Mouse (Mus musculus) testis, postnatal 10 days (tissue): Measurements from ENCODE around the gene Chrnb2.
"Not testable (repeated sequence)": the region's sequence is repeated elsewhere in the genome, so short reads cannot be mapped to it uniquely, and the experiment has no call there.

Experiments
- DNase-seq: peaks from one replicate; pipeline ENCODE4 v3.0.0; 2021; ENCODE audit warnings: low spot score

Chrnb2 gene

DNA sequence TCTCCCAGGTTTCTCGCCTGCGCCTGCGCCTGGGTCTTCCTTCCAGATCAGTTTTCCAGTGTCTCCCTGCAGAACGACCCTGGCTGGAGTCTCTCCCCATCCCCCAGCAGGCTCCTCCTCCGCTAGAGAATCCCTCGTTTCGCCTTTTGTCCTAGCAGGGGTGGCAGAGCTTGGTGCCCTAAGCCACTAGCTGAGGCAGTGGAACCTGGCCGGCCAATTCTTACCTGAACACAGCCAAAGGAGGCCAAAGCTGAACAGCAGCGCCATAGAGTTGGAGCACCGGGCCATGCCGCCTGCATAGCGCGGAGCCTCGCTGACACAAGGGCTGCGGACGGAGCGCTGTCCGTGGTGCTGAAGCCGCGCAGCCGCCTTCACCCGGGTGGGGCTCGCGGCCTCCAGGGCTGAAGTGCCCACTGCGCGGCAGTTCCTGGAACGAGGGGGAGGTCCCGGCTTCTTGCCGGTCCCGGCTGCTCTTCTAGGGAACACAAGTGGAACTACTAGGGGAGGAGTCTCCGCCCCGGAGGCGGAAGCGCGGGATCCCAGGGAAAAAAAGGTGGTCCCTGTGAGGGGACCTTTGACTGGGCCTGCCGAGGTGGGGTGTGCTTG, at the start of gene Chrnb2:
Gene Chrnb2, minus strand, starts transcription at position 514 of the 606 bp plus-strand sequence.
- DNase-seq, result peak; percentile 92

DNA sequence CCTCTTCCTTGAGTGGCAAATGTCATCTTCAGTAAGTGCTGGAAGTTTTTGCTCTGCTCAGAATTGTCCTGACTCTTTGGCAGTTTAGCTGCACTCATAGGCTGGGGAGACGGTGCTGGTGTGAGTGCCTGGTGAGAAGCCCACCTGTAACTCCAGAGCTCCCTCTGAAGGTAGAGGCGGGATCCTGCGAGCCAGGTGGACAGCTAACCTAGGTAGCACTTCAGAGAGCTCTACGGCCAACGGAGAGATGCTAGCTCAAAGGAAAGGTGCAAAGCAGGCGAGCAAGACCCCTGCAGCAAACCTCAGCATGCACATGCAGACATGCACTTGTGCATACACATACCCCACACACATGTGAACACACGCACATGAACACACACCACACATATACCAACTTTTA, 49.6 kb upstream of the Chrnb2 start:
- DNase-seq, result no peak

DNA sequence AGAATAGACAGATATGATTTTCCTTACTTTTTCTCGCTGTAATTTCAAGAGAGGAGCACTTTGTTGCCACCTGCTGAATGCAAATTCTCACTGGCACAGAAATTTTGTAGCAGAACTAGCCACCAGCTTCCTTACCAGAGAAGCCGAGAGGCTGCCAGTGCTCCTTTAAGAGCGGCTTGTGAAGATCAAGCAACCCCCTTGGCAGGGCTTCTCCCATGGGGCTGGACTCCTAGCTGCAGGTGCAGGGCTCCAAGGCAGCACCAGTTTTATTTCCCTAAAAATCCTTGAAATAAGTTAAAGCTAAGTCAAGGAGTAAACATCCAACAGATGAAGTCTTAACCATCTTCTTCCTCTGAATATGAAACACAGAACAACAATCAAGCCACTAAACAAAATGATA, 47.7 kb upstream of the Chrnb2 start:
- no peak for DNase-seq

DNA sequence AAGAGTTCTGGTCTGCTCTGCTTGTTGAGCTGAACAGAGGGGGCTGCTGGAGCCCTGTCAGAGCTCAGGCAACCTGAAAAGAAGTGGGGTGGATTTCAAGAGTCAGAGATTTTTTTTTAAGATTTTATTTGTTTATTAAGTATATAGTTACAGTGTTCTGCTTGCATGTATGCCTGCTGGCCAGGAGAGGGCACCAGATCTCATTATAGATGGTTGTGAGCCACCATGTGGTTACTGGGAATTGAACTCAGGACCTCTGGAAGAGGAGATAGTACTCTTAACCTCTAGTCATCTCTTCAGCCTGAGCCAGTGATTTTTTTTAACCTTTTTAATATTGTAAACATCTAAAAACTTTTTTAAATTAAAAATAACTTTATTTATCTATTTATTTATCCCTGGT, 46.4 kb upstream of the Chrnb2 start:
- DNase-seq, result no peak

DNA sequence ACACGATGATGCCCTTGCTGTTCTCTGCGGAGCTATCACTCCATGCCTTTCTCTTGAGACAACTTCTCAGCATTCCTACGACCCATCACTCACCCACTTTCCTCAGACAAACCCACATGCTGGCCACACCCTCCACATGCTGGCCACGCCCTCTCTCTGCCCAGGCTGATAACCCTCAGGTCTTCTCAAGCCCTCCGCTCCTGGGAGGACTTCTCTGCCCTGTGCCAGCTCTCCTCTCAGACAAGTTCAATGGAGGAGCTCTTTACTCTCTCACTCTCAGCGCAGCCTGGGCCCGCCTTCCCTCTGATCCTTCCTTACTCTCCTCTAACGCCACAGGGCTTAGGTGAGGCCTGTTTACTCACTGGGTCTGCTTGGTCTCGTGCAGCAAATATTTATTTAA, 44.2 kb upstream of the Chrnb2 start:
- no peak for DNase-seq

DNA sequence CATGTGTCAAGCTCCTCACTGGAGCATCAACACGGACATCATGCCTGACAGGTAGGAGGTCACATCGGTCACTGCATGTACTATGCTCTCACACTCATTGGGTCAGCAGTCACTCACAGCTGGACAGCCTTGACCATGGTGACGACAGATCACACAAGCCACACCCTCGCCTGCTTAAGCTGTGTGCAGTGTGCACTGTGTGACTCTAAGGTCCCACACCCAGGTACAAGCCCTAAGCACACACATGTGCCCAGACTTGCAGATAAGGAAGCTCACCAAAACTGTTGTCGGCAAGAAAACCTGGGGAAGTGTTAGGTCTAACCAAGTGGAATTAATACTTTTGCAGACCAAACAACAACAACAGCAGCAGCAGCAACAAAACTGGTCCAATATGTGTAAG, 43.4 kb upstream of the Chrnb2 start:
- no peak for DNase-seq

DNA sequence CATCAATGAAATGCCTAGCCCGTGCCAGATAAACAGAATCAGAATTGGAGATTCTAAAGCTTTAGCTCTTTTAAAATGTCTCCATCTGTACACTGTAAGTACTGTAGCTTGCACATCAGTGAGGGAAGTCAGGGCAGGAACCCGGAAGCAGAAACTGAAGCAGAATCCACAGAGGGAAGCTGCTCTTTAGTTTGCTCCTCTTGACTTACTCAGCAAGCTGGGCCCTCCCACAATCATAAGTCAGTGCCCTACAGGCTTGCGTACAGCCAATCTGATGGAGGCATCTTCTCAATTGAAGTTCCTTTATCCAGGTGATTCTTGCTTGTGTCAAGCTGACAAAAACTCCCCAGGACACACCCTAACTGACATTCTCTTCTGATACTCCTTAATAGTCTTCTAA, 42.7 kb upstream of the Chrnb2 start:
- DNase-seq, result no peak

DNA sequence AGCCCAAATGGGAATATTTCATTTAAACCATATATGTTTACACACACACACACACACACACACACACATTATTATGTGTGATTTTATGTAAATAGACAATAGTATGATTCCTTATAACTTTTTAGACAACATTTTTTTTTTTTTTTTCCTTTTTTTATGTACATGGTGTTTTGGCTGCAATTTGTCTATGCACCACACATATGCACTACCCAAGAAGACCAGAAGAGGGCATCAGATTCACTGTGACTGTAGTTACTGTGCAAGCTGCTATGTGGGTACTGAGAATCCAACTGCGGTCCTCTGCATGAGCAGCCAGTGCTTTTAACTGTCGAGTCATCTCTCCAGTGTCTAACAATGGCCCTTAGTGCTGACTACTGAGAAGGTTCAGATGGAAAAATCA, 42.3 kb upstream of the Chrnb2 start:
- DNase-seq, result no peak

DNA sequence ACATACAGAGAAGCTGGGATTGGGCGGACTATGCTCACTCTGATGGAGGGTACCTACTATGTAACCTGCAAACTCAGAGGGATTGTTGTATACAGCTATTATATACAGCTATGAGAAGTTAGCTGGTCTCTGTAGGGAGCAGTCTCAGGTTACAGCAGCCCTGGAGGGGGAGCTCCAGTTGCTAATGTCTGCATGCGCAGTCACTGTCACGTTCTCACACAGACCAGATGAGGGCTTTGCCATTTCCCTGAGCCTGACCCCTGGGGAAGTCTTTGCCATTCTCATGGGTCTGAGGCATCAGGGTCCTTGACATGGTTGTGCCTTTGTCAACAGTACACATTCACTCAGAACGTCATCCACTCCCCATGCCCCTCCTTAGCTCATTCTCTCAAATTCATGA, 40.7 kb upstream of the Chrnb2 start:
- no peak for DNase-seq

DNA sequence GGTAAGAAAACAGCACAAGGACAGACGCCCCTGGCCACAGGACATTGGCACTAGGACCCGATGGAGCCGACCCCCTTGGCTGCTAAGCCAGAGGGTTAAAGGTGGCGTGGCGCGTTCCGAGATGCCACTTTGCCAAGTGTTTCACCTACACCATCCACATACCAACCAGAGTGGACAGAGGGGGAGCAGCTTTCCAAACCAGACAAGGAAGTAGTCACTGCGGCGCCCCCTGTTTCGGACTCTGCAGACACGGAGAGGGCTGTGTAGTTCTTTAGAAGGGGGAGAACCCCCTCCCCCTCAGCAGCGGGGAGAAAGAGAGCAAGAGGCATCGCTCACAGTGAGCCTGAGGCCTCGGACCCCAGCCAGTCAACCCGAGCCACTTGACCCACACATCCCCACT, 38.4 kb upstream of the Chrnb2 start:
- no peak for DNase-seq

DNA sequence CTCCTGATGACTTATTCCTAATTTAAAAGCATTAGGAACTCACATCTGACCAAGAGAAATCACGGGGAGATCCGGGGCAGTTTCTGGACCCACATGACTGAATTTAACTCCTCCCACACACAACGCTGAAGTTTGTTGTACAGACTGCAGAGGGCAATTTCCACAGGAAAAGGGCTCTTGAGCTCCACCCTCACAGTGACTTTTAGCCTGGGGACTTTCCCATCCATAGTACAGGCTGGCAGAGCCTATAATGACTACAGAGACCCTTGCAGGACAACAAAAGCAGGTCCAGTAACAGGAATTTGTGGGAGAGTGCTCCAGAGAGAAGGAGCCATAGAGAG, 37.0 kb upstream of the Chrnb2 start:
- DNase-seq, result no peak

DNA sequence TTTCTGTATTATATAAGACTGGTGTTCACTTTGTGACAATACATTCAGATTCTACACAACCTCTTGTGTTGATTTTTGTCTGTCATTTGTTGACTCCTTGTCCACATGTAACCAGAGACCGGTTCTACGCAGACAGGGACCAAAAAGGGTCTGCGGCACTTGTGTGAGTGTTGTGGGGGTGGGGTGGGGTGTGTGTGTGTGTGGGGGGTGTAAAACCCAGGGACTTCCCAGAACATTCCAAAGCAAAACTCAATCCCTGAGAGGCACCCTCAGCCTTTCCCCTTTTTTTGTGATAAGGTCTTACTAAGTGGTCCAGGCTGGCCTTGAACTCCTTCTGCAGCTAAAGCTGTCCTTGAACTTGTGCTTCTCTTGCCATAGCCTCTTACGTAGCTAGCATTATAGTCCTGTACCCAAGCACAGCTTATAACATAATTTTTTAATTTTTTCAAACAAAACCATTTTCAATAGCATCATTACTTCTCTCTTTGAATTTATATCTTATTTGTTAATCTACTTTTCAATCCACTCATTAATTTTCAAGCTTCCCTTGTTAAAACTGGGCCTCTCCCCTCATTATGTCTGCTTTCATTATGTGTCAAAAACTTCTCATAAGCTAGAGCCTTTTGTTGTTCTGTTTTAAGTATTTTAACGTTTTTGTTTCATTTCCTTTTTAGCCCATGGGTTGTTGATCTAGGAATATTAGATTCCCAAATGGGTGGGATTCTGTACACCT, 36.5 kb upstream of the Chrnb2 start:
- DNase-seq, result no peak

DNA sequence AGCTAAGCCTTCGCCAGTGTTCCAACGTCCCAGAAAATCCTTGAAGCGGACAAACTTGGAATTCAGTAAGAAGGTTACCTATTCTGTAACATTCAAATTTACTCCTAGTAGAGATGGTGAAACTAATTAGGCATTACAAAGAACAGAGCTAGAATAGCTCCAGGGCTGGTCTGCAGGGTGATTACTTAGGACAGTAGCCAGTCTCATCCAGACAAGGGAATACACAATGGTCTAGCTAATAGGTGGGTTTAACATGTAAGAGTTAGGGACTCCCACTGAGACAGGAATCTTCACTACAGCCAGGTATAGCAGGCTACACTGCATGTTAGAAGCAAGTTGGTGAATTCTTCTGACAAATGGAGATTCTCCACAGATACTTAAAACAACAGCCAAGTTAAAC, 35.6 kb upstream of the Chrnb2 start:
- DNase-seq, result not testable (repeated sequence)

DNA sequence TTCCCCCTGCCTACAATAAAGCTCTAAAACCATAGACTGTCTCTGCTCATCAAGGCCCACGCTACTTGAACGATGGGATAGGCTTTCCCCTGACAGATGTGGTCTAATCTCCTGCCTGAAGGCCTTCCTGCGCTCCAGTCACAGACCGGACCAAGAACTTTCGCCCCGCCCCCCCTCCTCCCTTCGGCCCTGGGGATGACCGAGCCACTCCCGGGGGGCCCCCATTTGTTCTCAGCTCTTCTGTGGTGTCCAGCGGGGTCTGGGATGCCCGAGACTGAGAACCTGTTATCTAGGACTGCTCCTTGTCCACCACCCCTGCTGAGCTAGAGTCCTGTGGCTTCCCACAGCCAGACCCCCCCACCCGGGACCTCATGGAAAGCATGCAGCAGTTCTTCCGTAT, 35.0 kb upstream of the Chrnb2 start:
- no peak for DNase-seq

DNA sequence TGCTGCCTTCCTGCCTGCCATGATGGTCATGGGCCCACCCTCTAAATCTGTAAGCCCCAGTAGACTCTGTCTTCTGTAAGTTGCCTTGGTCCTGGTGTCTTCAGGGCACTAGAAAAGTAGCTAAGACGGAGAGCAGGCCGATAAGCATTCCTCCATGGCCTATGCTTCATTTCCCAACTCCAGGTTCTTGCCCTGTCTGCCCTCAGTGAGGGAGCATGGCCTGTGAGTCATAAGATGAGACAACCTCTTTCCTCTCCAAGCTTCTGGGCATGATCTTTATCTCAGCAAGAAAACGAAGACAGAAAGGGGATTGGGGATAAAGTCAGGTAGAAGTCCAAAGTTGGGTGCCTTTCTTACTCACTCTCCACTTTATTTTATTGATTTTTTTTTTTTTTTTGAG, 34.1 kb upstream of the Chrnb2 start:
- DNase-seq, result no peak

DNA sequence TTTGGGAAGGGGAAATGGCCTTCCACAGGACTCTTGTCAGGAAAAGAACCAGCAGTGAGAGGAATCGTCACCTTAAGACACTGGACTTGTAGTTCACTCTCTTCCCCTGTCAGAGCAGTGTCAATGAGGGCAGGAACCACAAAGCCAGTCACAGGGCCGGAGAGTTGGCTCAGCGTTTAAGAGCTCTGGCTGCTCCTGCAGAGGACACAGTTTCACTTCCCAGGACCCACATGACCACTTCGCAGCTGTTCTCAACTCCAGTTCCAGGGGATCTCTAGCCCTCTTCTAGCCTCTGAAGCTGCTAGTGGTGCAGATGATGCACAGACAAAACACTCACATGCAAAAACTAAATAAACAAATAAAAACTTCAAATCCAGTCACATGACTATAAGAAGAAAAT, 31.9 kb upstream of the Chrnb2 start:
- no peak for DNase-seq

DNA sequence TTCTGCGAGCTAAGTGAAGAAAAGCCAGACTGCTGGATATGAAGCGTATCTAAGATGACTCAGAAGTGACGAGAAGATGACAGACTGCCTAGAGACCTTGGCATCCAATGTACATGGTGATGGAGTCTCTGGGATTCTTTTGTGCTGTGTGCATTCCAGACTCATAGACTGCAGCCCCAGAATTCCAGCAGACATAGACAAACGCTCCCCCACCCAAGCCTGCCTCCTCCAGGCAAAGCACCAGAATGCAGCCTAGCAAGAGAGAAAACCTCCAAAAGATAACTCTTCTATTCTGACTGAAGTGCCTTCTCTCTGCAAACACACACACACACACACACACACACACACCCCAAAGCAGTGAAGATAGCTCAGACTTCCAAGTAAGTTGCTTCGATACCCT, 31.3 kb upstream of the Chrnb2 start:
- no peak for DNase-seq

DNA sequence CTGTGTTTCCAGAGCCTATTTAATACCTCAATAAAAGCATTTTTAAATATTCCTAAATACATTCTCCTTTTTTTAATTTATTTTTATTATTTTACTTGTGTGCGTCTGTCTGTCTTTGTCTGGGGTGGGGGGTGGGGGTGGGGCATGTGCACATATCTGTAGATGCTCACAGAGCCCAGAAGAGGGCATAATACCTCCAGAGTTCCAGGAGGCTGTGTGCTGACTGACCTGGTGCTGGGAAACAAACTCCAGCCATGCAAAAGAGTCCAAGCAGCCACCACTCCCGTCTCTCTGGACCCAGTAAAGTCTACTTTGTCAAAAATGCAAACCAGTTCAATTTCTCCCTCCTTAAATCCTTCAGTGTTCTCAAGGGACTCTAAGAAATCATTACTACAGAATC, 30.2 kb upstream of the Chrnb2 start:
- DNase-seq, result no peak

DNA sequence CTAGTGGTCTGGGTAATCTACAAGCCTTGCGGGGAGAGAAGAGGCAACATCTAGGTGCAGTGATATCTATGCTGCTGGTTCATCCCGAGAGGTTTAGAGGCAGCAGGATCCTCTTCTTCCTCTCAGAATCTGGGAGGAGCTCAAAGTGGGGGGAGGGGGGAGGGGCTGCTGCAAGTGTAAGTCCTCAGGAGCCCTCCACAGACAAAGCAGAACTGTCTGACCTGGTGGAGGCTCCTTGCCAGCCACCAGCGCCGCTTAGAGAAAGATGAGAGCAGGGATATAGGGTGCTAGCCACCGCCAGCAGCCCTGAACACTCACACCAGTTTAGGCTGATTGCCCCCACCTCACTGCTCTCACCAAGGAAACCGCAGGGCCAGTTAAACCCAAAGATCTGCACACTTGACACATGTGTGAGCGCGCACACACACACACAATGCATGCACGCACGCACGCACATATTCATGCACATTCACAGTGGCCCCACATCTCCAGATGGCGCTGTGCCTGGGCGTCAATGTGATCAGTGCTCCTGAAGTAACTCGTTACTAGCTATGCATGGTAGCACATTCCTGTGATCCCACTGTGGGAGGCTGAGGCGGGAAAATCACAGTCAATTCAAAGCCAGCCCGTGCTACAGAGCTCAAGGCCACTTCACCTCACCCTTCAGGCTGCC, 24.4 kb upstream of the Chrnb2 start:
- no peak for DNase-seq

DNA sequence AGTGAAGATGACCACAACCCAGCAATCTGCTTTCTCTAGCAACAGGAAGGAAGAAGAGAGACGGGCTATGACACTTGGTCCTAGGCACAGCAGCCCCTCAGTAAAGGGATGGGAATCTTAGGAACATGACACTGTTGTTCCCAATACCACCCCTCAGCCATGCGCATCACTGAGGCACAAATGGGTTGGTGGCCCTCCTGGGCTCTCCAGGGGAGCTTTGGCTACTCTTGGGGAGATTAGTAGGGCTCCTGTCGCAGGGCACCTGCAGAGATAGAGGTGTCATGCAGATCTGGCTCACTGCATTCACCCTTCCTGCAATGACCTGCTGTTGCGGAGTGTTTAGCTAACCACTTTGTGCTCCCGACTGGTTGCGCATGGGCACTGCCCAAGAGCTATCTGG, 21.8 kb upstream of the Chrnb2 start:
- no peak for DNase-seq

DNA sequence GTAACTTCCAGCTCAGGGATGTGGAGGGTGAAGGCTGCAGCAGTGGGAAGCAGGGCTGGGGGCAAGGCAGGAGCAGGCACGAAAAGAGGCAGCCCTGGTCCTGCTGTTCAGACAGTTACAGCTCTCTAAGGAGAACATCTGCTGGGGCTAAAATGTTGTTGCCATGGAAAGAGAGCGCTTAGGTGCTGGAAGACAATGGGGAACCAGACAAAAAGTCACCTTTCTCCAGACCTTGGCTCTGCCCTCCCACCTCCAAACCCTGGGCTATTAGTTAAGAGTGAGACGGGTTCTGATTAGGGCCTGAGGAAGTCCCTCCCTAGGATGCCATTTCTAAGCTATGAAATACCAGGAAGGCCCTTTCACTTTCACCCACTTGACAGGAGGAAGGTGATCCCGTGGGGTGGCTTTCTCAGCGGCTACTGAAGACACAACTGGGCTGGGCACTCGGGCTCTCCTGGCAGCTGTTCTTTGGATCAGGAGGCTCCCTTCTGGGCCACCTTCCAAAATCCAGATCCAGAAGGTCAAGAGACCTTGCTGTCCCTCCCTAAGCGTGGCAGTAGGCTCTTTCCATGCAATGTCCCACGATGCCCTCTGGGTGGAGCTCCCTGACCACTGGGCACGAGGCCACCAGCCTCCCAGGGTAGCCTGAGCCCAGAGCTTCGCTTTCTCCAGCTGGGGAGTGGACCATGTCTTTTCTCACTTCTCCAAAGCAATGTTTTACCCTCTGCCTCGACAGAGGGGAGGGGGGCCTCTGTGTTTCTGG, 20.7 kb upstream of the Chrnb2 start:
- DNase-seq, result peak; percentile 93

DNA sequence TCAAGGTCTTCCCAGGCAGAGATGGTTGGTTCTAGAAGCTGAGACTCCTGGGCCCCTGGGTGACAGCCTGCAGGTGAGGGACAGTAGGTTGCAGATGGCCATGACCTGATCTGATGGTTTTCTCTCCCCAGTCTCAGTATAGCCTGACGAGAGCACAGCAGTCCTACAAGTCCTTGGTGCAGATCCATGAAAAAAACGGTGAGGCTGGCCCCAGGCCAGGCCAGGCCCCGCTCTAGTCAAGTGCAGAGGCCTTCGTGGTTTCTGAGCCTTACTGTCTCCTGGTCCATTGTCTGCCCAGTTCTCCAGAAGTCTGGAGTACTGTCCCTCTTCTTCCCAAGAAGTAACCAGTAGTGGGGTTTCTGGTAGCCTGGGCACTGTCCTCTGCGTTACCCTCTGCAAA, 17.2 kb upstream of the Chrnb2 start:
- no peak for DNase-seq

DNA sequence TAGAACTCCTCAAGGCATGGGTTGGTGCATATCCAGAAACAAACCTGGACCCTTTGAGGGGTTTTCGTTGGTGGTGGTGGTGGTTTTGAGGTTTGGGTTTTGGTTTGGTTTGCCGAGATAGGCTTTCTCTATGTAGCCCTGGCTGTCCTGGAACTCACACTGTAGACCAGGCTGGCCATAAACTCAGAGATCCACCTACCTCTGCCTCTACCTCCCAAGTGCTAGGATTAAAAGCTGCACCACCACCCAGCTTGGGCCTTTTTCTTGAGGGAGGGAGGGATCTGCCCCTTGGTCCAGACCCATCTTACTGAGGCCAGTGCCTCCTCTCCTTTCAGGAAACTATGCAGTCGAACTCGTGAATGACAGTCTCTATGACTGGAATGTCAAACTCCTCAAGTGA, 15.7 kb upstream of the Chrnb2 start:
- DNase-seq, result no peak
